Mouse (Mus musculus): Measurements from ENCODE around the gene Bbs9. TPM values are rescaled to one million over a fixed set of nuclear protein-coding genes. Genes with fewer than 3 reads are reported as not detected.

Gene Bbs9
- polyA plus RNA-seq, 1 experiment from 2014 or later, result 15.9 TPM

DNA sequence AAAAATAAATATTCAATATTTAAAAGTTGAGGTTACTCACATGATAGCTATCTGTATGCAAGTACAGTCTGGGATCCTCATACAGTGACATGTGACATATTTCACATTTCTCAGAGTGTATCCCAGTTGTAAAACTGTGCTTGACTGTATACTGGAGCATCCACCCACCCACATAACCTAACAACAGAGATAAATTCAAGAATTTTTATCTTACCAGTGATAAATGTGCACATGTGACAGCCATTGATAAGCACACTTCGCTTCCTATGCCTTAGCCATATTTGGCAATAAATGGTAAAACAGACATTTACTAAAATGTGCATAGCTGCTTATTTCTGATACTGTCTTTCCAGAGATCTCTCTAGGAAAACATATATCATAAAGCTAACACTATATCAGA lies 330.5 kb downstream of the Bbs9 start:
- Histone ChIP-seq H3K27ac (no peak overlapping the region), H3K9ac (no peak overlapping the region), H3K4me2 (replicated peaks) (no peak overlapping the region), H3K27me3 (no peaks in the 10 kb centered on the region), H3K9me3 (no peaks in the 10 kb centered on the region), H3K36me3 (no peaks in the 10 kb centered on the region), H3K4me1 (no peaks in the 10 kb centered on the region), H3K4me3 (no peak overlapping the region)
- WGBS, result 90% methylated on average over 1 of the region's 1 CpGs
- no peak for ATAC-seq (ENCODE audit: low FRiP score, low read depth)

GRCm38 (mm10) chr9:22806494-22806893 lies 331.0 kb downstream of the Bbs9 start:
- no peak for ATAC-seq (ENCODE audit: low FRiP score, low read depth)
- H3K9me3 ChIP-seq, result no peaks in the 10 kb centered on the region
- H3K27me3 ChIP-seq, result no peaks in the 10 kb centered on the region
- H3K9ac ChIP-seq, result no peak overlapping the region
- no peak overlapping the region for H3K4me3 ChIP-seq
- no peaks in the 10 kb centered on the region for H3K36me3 ChIP-seq
- H3K4me1 ChIP-seq, result no peaks in the 10 kb centered on the region
- H3K27ac ChIP-seq, result no peak overlapping the region
- H3K4me2 ChIP-seq (replicated peaks), result no peak overlapping the region
- WGBS, result 61% methylated on average over 5 of the region's 5 CpGs

DNA sequence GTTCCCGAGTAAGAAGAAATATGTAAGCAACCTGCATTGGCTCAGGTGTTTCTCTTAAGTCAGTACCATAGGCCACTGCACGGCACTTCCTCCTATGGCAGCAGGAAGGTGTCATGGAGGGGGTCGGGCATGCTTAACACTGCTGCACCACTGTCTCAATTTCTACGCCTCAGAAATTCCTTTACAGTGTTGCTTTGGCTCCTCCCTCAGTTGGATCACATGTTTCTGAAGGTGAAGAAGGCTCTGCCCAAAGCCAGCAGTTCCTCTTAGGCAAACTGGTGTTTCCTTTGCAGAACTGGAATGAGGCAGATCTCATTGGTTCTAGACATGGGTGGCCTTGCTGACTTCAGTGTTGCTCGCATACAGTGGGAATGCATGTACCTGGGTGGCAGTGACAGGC lies 332.2 kb downstream of the Bbs9 start:
- H3K36me3 ChIP-seq, result no peaks in the 10 kb centered on the region
- H3K27ac ChIP-seq, result no peak overlapping the region

DNA sequence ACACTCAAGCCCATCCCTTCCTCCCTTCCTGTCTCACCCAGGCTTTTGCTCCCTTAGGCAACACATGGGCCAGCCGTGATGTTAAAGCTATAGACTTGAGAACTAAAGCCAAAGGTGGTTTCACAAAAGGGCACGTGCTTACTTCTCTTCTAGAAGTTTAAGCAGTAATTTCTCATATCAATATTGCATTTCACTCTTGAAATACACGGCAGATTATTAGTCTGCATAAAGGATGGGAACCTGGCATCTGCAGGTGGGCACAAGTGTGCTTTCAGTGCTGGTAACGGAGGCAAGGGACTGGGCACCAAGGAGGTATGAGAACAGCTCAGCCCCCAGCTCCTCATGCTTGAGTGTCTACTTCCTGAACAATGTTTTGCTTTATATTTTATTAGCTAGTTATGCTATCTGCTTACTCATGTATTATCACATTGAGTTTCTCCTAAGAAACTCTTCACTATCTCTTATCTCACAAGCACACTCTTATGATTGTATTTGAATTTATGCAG lies 334.2 kb downstream of the Bbs9 start:
- peaks cover 11% of the 10 kb centered on the region for H3K4me1 ChIP-seq
- H3K4me2 ChIP-seq (replicated peaks), result no peak overlapping the region
- WGBS, result 92% methylated on average over 4 of the region's 4 CpGs
- no peak overlapping the region for H3K9ac ChIP-seq
- no peaks in the 10 kb centered on the region for H3K9me3 ChIP-seq
- H3K27me3 ChIP-seq, result no peaks in the 10 kb centered on the region
- H3K4me3 ChIP-seq, result no peak overlapping the region
- H3K36me3 ChIP-seq, result no peaks in the 10 kb centered on the region
- H3K27ac ChIP-seq, result no peak overlapping the region
- ATAC-seq (ENCODE audit: low FRiP score, low read depth), result no peak

More for the DNA sequence above, 332.2 kb downstream of the Bbs9 start:
- ATAC-seq (ENCODE audit: low FRiP score, low read depth), result no peak
- Histone ChIP-seq H3K9ac (no peak overlapping the region), H3K4me2 (replicated peaks) (no peak overlapping the region), H3K27me3 (no peaks in the 10 kb centered on the region), H3K9me3 (no peaks in the 10 kb centered on the region), H3K4me3 (no peak overlapping the region), H3K4me1 (0 out of 2 replicates have a peak, but pooled peaks cover 4% of the 10 kb centered on the region)
- WGBS, result 76% methylated on average over 5 of the region's 5 CpGs

DNA sequence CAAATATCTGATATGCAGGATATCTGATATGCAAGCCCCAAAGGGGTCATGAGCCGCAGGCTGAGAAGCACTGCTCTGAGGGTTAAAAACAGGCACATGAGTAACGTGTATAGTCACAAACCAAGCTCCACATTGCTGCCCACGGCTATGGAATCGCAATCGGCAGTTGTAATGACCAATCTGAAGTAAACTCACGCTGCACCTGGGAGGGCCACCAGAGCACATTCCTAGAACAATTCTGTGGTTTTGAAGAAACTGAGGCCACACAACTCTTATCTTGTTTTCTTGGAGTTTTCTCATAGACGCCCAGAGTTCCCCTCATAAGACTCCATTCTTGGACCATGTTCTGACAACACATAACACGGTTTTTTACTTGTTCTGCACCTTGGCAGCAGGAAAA lies 334.9 kb downstream of the Bbs9 start:
- 86% methylated on average over 8 of the region's 8 CpGs for WGBS
- Histone ChIP-seq H3K4me3 (no peak overlapping the region), H3K9me3 (no peaks in the 10 kb centered on the region), H3K27ac (no peak overlapping the region), H3K4me1 (peaks cover 18% of the 10 kb centered on the region), H3K27me3 (no peaks in the 10 kb centered on the region), H3K36me3 (no peaks in the 10 kb centered on the region), H3K9ac (no peak overlapping the region), H3K4me2 (replicated peaks) (no peak overlapping the region)
- no peak for ATAC-seq (ENCODE audit: low FRiP score, low read depth)

DNA sequence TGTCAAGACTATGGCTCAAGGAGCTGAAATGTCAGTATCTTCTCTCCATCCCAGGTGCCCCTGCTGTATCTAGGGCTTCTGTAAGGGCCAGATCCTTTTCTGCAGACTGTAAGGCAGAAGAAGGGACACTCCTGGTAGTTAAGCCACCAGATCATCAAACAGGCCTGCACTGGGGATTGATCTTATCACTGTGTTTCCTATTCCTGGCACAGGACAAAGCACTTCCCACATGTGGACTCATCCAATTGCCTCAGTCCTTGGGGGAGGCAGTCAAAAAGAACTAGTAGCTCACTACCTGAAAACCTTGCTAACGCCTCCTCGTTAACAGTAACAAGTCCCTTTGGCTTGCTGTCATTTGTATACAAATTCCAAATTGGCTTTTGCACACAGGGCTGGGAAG lies 336.4 kb downstream of the Bbs9 start:
- Histone ChIP-seq H3K4me2 (replicated peaks) (no peak overlapping the region), H3K9me3 (no peaks in the 10 kb centered on the region), H3K9ac (no peak overlapping the region), H3K27ac (no peak overlapping the region), H3K4me1 (peaks cover 21% of the 10 kb centered on the region), H3K27me3 (no peaks in the 10 kb centered on the region), H3K36me3 (no peaks in the 10 kb centered on the region), H3K4me3 (no peak overlapping the region)
- 73% methylated on average over 2 of the region's 2 CpGs for WGBS
- ATAC-seq (ENCODE audit: low FRiP score, low read depth), result no peak

DNA sequence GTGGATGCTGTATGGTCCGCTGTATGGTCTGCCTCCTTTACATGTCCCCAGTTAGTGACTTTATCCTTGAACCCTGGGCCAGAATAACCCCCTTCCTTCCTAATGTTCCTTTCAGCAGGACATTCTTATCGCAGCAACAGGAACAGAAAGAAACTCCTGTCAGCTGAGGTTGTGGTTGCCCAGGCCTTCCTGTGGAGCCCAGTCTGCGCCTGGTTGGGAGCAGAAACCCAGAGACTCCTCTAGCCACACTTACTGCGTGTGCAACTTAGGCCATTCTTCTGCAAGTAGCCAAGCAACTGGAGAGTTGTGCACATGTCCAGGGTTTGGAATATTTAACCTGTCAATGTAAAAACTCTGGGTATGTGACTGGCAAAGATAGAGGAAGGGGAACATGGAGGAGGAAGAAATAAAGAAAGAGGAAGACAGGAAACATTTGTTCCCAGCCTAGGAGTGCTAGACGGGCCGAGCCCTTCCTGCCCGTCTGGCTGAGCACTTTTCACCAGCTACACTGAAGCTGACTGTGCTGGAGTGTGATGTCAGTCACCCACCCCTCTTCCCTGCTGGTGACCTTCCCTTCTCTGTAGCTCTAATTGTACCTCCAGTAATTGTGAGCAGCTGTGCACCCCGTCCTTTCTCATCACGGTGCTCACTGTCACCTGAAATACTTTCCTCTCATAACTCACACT lies 339.0 kb downstream of the Bbs9 start:
- 0 out of 2 replicates have a peak, but pooled peaks have one; percentile 61 for ATAC-seq (ENCODE audit: low FRiP score, low read depth)
- no peaks in the 10 kb centered on the region for H3K36me3 ChIP-seq
- H3K4me3 ChIP-seq, result no peak overlapping the region
- peaks cover 21% of the 10 kb centered on the region for H3K4me1 ChIP-seq
- H3K27me3 ChIP-seq, result no peaks in the 10 kb centered on the region
- WGBS, result 35% methylated on average over 9 of the region's 9 CpGs
- peak overlapping the region; percentile 35; the same call in 1 of the 2 replicates for H3K27ac ChIP-seq
- H3K9me3 ChIP-seq, result no peaks in the 10 kb centered on the region
- no peak overlapping the region for H3K4me2 ChIP-seq (replicated peaks)
- H3K9ac ChIP-seq, result no peak overlapping the region

DNA sequence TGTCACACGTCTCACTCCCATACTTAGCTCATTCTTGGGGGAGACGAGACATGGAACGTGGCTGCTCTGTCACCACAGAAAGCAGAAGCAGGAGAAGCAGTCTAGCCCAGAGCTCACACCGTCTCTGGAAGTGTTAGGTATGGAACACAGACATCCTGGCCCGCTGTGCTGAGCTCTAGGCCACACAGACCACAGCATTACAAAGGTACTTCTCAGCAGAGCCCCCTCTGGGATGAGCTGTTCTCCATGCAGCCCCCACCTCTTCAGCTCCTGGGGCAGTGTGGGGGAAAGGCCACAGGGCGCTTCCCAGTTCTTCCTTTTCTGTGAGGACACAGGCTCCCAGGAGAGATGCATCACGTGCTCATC lies 339.6 kb downstream of the Bbs9 start:
- ATAC-seq (ENCODE audit: low FRiP score, low read depth), result peak; percentile 54; the same call in 1 of the 2 replicates
- H3K4me3 ChIP-seq, result no peak overlapping the region
- H3K27ac ChIP-seq, result peak overlapping the region; percentile 35; the same call in 1 of the 2 replicates
- 32% methylated on average over 7 of the region's 7 CpGs for WGBS
- no peaks in the 10 kb centered on the region for H3K27me3 ChIP-seq
- H3K4me2 ChIP-seq (replicated peaks), result no peak overlapping the region
- H3K36me3 ChIP-seq, result no peaks in the 10 kb centered on the region
- no peak overlapping the region for H3K9ac ChIP-seq
- H3K9me3 ChIP-seq, result no peaks in the 10 kb centered on the region
- H3K4me1 ChIP-seq, result peaks cover 21% of the 10 kb centered on the region

DNA sequence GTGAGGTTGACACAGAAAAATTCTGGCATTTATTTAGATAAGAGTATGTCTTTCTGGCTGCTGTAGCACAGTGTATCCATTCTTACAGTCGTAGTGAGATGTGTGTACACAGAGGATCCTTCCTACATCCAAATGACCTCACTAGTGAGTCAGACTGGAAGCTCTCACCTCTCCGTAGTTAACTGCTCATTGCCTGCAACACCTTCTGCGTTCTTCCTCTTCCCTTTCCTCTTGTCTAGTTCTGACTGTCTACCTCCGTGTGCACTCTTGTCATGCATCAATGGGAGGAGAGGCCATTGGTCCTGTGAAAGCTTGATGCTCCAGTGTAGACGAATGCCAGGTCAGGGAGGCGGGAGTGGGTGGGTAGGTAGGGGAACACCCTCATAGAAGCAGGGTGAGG lies 344.0 kb downstream of the Bbs9 start:
- Histone ChIP-seq H3K27me3 (no peaks in the 10 kb centered on the region), H3K4me1 (peaks cover 16% of the 10 kb centered on the region), H3K9me3 (no peaks in the 10 kb centered on the region), H3K4me3 (no peak overlapping the region), H3K27ac (no peak overlapping the region), H3K9ac (no peak overlapping the region), H3K36me3 (no peaks in the 10 kb centered on the region), H3K4me2 (replicated peaks) (no peak overlapping the region)
- WGBS, result 87% methylated on average over 6 of the region's 6 CpGs
- ATAC-seq (ENCODE audit: low FRiP score, low read depth), result no peak

DNA sequence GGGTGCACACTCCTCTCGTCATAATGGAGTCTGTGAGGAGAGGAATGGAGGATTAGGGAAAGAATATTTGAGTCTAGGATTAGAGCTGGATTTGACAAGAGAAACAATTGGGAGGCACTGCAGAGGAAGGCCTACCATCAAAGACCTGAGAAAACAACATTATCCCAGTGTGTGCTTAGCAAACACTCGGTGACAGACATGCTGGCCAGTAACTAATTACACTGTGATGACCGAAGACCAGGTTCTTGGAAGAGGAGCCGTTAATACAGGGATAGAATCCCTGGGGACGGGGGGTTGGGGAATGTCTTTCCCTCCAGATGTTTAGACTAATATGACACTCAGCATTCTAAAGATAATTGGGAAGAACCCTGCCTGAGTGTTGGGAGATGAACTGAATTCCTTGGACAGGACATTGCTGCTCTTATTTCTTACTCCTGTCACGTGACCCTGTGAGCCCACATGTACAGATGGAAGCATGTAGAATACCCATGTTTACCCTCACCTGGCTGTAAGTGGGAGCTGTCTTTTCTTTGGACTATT lies 345.2 kb downstream of the Bbs9 start:
- H3K4me2 ChIP-seq (replicated peaks), result no peak overlapping the region
- no peaks in the 10 kb centered on the region for H3K9me3 ChIP-seq
- no peaks in the 10 kb centered on the region for H3K36me3 ChIP-seq
- H3K4me1 ChIP-seq, result 0 out of 2 replicates have a peak, but pooled peaks cover 4% of the 10 kb centered on the region
- no peak overlapping the region for H3K27ac ChIP-seq
- no peak for ATAC-seq (ENCODE audit: low FRiP score, low read depth)
- WGBS, result 39% methylated on average over 6 of the region's 6 CpGs
- no peak overlapping the region for H3K9ac ChIP-seq
- no peak overlapping the region for H3K4me3 ChIP-seq
- peaks cover 6% of the 10 kb centered on the region; the same call in 1 of the 2 replicates for H3K27me3 ChIP-seq

DNA sequence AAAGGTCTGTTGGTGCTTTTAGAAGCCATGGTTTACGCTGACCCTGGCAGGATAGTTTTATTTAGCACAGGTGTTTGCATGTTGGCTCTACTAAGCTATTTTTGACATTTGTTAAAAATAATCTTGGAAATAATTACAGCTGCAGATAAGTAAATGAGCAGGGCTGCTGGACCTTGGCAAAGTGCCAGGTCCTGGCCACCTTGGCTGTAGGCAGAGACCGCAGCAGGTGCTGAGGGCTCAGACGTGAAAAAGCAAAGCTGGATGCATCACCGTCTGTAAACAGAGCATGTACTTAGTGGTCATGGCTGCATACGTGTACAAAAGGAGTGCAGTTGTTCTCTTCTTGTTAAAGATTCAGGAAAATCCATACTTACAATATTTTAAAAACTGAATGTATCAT lies 347.3 kb downstream of the Bbs9 start:
- no peak overlapping the region for H3K4me2 ChIP-seq (replicated peaks)
- H3K9ac ChIP-seq, result no peak overlapping the region
- no peaks in the 10 kb centered on the region for H3K36me3 ChIP-seq
- peaks cover 6% of the 10 kb centered on the region; the same call in 1 of the 2 replicates for H3K27me3 ChIP-seq
- peaks cover 11% of the 10 kb centered on the region for H3K4me1 ChIP-seq
- H3K4me3 ChIP-seq, result no peak overlapping the region
- 60% methylated on average over 5 of the region's 5 CpGs for WGBS
- H3K27ac ChIP-seq, result no peak overlapping the region
- ATAC-seq (ENCODE audit: low FRiP score, low read depth), result no peak
- H3K9me3 ChIP-seq, result no peaks in the 10 kb centered on the region

DNA sequence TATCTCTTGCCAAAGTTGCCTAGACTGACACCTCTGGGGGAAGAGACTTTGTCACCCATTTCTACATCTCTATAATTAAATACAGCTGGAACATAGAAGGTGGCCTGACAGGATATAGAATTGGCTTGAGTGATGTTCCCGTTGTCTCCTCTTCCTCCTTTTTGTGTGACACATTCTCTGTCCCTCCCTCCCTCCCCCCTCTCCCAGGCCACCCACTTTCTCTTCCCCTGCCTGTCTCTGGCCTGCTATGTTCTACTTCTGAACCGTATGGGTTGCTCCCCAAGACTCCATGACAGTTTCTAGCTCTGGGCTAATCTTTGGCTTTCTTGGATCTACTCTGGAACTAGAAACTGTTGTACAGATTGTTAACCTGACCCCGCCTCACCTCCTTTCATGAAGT lies 348.3 kb downstream of the Bbs9 start:
- H3K9me3 ChIP-seq, result no peaks in the 10 kb centered on the region
- H3K4me3 ChIP-seq, result no peak overlapping the region
- H3K27me3 ChIP-seq, result peaks cover 6% of the 10 kb centered on the region; the same call in 1 of the 2 replicates
- no peaks in the 10 kb centered on the region for H3K36me3 ChIP-seq
- WGBS, result 70% methylated on average over 3 of the region's 3 CpGs
- ATAC-seq (ENCODE audit: low FRiP score, low read depth), result no peak
- peaks cover 12% of the 10 kb centered on the region for H3K4me1 ChIP-seq
- H3K9ac ChIP-seq, result no peak overlapping the region
- no peak overlapping the region for H3K4me2 ChIP-seq (replicated peaks)
- H3K27ac ChIP-seq, result no peak overlapping the region

Data from limb, embryonic 13.5 days (tissue).